Mouse (Mus musculus): Measurements from ENCODE around the gene B130006D01Rik.
"Not testable (repeated sequence)": the region's sequence is repeated elsewhere in the genome, so short reads cannot be mapped to it uniquely, and the experiment has no call there.

The B130006D01Rik gene

DNA sequence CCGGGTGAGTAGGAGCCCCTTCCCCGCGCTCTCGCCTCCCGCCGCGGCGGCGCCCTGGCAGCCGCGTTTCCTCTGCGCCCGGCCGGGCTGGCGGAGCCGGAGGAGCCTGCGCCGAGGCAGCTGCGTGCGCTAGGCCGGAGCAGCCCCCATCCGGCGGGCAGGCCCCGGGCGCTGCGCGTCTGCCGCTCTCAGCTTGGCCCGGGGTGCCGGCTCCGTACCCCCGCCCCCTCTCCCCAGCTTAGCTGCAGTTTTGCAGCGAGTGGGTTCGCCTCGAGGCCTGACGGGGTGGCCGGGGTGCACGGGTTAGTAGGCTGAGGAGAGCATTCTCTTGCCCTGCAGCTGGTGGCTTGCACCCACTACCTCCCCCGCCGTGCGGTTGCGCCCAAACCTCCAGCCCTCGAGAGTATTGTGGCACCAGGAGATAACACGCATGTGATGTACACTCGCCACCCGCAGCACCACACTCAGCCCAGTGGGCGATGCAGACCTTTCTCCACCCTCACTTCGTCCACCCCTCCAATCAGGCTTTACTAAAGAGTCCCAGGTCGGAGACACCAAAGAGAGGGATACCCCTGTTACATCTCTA, 10.1 kb upstream of the B130006D01Rik start:
- peak; percentile 42 to 64 for DNase-seq (ENCODE audit: low spot score in 2 of 2)

DNA sequence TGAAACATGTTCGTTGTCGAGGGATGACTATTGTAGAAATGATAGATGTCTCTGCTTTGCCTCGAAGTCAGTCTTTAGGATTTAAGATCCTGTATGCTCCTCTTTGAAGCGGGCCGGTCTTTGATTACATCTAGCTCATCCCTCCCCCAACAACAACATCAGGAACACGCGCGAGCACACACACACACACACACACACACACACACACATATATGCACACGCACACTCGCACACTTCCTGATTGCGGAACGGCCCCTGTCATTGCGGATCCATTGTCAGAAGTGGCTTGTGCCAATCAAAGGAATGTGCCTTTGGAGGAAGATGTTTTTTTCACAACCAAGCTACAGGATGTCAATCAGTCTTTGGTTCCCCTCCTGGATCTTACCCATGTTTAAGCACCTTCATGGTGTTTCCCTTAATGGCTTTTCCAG, 9.6 kb upstream of the B130006D01Rik start:
- no peak for DNase-seq (ENCODE audit: low spot score in 2 of 2)

DNA sequence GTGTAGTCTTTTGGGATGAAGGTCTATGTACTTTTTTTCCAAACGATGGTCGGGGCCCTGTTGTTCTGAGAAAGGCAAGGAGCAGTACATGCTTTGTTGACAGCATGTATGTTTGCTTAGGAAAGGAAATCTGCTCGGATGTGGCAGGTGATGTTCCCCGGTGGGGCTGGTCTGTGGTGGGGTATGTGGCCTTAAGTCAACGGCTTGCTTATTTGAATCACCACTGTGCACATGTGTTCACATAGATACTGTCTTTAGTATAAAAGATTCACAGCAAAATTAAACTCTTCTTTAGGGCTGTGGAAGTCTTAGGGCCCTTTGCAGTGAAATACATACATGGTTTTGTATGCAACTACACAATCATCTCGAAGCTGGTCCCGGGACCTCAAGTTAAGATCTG, 9.0 kb upstream of the B130006D01Rik start:
- no peak for DNase-seq (ENCODE audit: low spot score in 2 of 2)

- DNase-seq (ENCODE audit: low spot score in 2 of 2) = peak; percentile 40 to 47
Measured at GRCm38 (mm10) chr11:95716136-95716535, 7.3 kb upstream of the B130006D01Rik start.

- DNase-seq (ENCODE audit: low spot score in 2 of 2) = no peak
Measured at GRCm38 (mm10) chr11:95719356-95719755, 4.0 kb upstream of the B130006D01Rik start.

GRCm38 (mm10) chr11:95724466-95724865, 1.1 kb downstream of the B130006D01Rik start:
- no peak for DNase-seq (ENCODE audit: low spot score in 2 of 2)

DNA sequence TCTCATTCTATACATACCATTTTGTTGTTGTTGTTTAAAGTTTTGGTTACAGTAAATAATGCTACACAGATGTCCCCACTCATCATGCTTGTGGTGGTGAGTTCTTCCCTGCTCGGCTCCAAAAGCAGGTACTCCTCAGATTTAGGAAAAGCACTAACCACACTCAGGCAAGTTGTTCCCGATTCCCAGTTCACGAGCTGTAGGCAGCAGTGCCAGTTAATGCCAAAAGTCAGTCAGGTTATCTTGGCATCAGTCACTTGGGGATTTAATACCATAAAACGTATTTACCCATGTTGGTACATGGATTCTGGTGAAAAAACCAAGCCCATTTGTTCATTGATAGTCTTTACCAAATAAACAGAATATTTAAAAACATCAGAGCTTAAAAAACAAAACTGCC, 2.8 kb downstream of the B130006D01Rik start:
- DNase-seq (ENCODE audit: low spot score in 2 of 2) = no peak

DNA sequence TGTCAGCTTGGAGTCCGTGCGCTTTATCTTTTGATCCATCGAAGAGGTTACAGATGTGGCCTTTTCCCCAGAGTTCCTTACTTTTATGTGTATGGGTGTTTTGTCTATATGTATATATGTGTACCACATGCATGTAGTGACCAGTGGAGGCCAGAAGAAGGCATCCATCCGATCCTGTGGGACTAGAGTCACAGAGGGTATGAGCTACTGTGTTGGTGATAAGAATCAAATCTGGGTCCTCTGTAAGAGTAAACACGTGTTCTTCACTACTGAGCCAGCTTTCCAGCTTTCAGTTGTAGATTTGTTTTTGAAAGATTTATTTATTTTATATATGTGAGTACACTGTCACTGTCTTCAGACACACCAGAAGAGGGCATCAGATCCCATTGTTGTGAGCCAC, 4.6 kb downstream of the B130006D01Rik start:
- no peak for DNase-seq (ENCODE audit: low spot score in 2 of 2)

GRCm38 (mm10) chr11:95728916-95729907, 5.8 kb downstream of the B130006D01Rik start:
- no peak for DNase-seq (ENCODE audit: low spot score in 2 of 2)

GRCm38 (mm10) chr11:95734485-95734884, 11.1 kb downstream of the B130006D01Rik start:
- DNase-seq (ENCODE audit: low spot score in 2 of 2) = no peak

DNA sequence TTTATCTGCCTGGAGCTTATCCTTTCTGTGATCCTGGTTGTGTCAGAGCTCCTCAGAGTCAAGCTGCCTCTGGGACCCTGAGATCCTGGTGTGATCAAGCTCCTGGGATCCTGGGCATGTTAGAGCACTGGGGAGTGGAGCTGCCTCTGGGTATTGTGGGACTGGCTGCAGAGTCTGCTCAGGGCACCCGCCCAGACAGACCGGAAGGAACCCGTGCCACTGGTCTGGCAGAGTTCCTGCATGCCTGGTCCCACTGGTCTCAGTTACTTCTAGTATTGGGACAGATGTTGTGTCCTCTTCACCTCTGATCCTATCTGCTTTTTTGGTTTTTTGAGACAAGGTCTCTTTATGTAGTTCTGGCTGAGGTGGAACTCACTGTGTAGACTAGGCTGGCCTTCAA, 14.4 kb downstream of the B130006D01Rik start:
- DNase-seq (ENCODE audit: low spot score in 2 of 2) = no peak

DNA sequence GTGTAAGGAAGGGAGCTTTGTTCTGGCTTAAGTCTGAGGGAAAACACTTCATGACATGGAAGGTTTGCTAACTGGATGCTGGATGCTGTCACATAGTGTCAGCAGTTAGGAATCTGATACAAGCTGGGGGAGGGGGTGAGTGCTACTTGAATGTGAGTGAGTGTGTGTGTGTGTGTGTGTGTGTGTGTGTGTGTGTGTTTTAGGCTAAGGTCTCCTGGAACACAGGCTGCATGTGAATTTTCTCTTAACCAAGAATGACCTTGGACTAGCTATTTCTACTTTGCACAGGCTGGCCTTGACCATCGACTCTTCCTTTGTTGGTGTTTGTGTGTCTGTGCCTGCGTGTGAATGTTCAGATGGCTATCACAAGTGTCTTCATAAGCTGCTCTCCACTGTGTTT, 21.1 kb downstream of the B130006D01Rik start:
- no peak for DNase-seq (ENCODE audit: low spot score in 2 of 2)

- DNase-seq (ENCODE audit: low spot score in 2 of 2) = no peak
Measured at GRCm38 (mm10) chr11:95746821-95747220, 23.4 kb downstream of the B130006D01Rik start.

DNA sequence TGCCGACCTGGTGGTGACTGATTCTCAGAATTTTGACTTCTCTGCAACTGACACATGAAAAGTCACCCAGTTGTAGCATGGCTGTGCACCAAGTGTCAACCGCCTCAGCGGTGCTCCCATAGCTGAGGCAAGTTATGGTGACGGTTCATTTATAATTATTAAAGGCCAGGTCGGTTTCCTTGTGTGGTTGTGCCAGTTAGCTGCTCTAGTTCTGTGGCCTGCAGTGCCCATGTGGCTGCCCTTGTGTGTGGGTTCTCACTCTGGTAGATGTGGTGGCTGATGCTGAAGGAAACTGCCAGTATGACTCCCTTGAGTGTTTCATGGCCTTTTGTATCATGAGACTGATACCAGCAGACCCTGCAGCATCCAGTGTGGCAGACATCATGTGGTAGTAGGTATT, 24.9 kb downstream of the B130006D01Rik start:
- no peak for DNase-seq (ENCODE audit: low spot score in 2 of 2)

GRCm38 (mm10) chr11:95749619-95750018, 26.2 kb downstream of the B130006D01Rik start:
- no peak for DNase-seq (ENCODE audit: low spot score in 2 of 2)

DNA sequence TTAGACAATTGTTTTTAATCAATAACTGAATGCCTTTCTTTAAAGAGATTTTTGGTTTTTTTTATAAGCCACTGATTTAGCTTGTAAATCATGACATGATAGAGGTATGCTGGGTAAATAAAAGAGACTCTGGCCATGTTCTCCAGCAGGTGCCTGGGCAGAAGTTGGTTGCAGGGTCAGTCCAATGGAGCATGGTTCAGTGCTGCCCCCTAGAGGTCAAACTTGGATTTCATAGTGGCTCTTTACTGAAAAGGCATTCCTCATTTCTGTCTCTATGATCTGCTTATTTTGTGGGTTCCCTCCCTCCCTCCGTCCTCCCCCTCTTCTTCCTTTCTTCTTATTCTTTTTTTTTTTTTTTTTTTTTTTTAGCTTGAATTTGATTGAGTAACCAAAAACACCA, 27.6 kb downstream of the B130006D01Rik start:
- peak; percentile 81 to 85 for DNase-seq (ENCODE audit: low spot score in 2 of 2)

GRCm38 (mm10) chr11:95755137-95755536, 31.8 kb downstream of the B130006D01Rik start:
- DNase-seq (ENCODE audit: low spot score in 2 of 2) = not testable (repeated sequence)

DNA sequence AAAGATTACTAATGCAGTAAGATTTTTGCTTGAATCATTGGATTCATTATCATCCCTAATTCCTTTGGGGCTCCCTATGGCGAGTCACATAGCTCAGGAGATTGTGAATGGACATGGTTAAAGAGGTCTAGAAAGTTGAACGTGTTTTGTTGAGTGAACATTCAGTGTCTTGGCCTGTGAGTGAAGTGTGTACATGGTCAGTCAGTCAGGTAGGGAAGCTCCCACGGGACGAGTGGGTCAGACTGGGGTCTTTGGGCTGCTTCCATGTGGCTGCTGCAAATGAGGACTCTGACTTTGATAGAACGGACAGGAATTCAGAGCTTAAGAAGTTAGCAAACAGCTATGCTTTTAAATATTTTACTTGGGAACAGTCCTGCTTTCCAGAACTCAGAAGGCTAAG, 37.1 kb downstream of the B130006D01Rik start:
- DNase-seq (ENCODE audit: low spot score in 2 of 2) = no peak

GRCm38 (mm10) chr11:95762996-95763395, 39.6 kb downstream of the B130006D01Rik start:
- DNase-seq (ENCODE audit: low spot score in 2 of 2) = no peak

- DNase-seq (ENCODE audit: low spot score in 2 of 2) = no peak
Measured at GRCm38 (mm10) chr11:95764806-95765205, 41.4 kb downstream of the B130006D01Rik start.

GRCm38 (mm10) chr11:95765334-95765733, 41.9 kb downstream of the B130006D01Rik start:
- DNase-seq (ENCODE audit: low spot score in 2 of 2) = no peak

GRCm38 (mm10) chr11:95768244-95768643, 44.9 kb downstream of the B130006D01Rik start:
- no peak for DNase-seq (ENCODE audit: low spot score in 2 of 2)

GRCm38 (mm10) chr11:95769208-95769607, 45.8 kb downstream of the B130006D01Rik start:
- DNase-seq (ENCODE audit: low spot score in 2 of 2) = no peak
